Mouse (Mus musculus) hematopoietic stem cell, adult 5-6 weeks (primary cell): ENCODE measurements around the gene Ncoa1. TPM values are rescaled to one million over a fixed set of nuclear protein-coding genes. Genes with fewer than 3 reads are reported as not detected.

Experiments
- ATAC-seq, 2 experiments: fragments of 125-278 bp in 1 of 2; replicated peaks in 1 of 2; 2 replicates each; pipeline ENCODE4 v1.8.0; 2016 to 2017; ENCODE audit warnings: inconsistent platforms in 2 of 2, mild to moderate bottlenecking in 2 of 2, moderate number of reproducible peaks in 2 of 2, low read depth in 1 of 2, moderate TSS enrichment in 1 of 2; ENCODE audit not compliant: low FRiP score in 2 of 2, poor library complexity in 2 of 2, severe bottlenecking in 2 of 2, insufficient read depth in 1 of 2, low TSS enrichment in 1 of 2
- total RNA-seq: library from RNA; stranded (forward); fragments of 172-1452, 232-1000 nt; gene quantifications from 2 replicates; pipeline ENCODE4 v1.2.3, GENCODE M21; 2017

The Ncoa1 gene
- total RNA-seq, 1 experiment from 2014 or later = 13.7 TPM

GRCm38 (mm10) chr12:4208405-4209133, 268.4 kb downstream of the Ncoa1 start:
- ATAC-seq = peak; percentile 70 to 77

- no peak for ATAC-seq
These were observed 270.9 kb downstream of the Ncoa1 start for GRCm38 (mm10) chr12:4206106-4206505.

- no peak for ATAC-seq
These were observed 274.8 kb downstream of the Ncoa1 start for GRCm38 (mm10) chr12:4202206-4202605.

GRCm38 (mm10) chr12:4201454-4202200, 275.4 kb downstream of the Ncoa1 start:
- no peak for ATAC-seq

- ATAC-seq = no peak
These were observed 277.7 kb downstream of the Ncoa1 start for GRCm38 (mm10) chr12:4199271-4199670.

- no peak for ATAC-seq
These were observed 278.3 kb downstream of the Ncoa1 start for GRCm38 (mm10) chr12:4198702-4199101.

Other genes with a start within 250 kb of the Ncoa1 start
- gene Ptrhd1, start 243.2 kb downstream of the Ncoa1 start, total RNA-seq = 3.4 and 5.1 TPM in 2 replicates
- 36.5 and 38.2 TPM in 2 replicates for gene Cenpo, start 242.9 kb downstream of the Ncoa1 start, total RNA-seq
- gene Itsn2, start 115.5 kb upstream of the Ncoa1 start, total RNA-seq = 160 and 179 TPM in 2 replicates
- gene Gm3625, start 115.7 kb upstream of the Ncoa1 start, total RNA-seq = not detected in 2 replicates